Mouse (Mus musculus) myocyte (in vitro differentiated cells): ENCODE results near the gene Paqr7.

Experiments used
- POLR2A ChIP-seq: IDR thresholded peaks from one replicate; pipeline ENCODE4 v1.6.1; 2011; ENCODE audit warnings: low read depth, mild to moderate bottlenecking, control low read depth, moderate library complexity; ENCODE audit not compliant: insufficient read length
- USF1 ChIP-seq: IDR thresholded peaks from one replicate; pipeline ENCODE4 v1.6.1; 2011; ENCODE audit warnings: low read depth, mild to moderate bottlenecking, control low read depth, moderate library complexity

DNA sequence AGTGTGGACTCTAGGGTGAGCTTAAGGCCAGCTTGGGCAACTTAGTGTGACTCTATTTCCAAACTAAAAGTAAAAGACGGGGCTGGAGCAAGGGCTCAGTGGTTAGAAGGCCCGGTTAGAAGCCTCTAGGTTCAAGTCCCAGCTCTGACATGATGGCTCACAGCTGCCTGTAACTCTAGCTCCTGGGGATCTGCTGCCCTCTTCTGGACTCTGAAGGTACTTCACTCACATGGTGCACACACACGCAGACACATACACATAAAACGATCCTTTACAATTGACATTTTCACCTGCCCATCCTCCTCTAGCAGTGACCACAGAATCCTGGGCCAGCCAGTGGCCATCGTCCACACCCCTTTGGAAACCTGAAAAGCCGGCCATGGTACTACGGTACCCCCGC, 53.4 kb downstream of the Paqr7 start:
- TF ChIP-seq USF1 (no peak), POLR2A (no peak)
